Mouse (Mus musculus): ENCODE measurements around the gene Megf11.

GRCm38 (mm10) chr9:64577156-64577555 lies 191.7 kb downstream of the Megf11 start:
- no peak for TF ChIP-seq CTCF (IDR thresholded peaks at IDR 0.05; ENCODE audit: borderline replicate concordance, insufficient read depth, low read length)
- no peak for TF ChIP-seq POLR2A (IDR thresholded peaks at IDR 0.05; ENCODE audit: low read depth, low read length)
